Mouse (Mus musculus): ENCODE data around the gene Gstt2.

The Gstt2 gene

GRCm38 (mm10) chr10:75827668-75828360 lies 9.4 kb downstream of the Gstt2 start:
- DNase-seq (ENCODE audit: inconsistent ontology term) = peak; percentile 84

GRCm38 (mm10) chr10:75824530-75824929 lies 12.7 kb downstream of the Gstt2 start:
- no peak for DNase-seq (ENCODE audit: inconsistent ontology term)

GRCm38 (mm10) chr10:75823782-75824181 lies 13.4 kb downstream of the Gstt2 start:
- DNase-seq (ENCODE audit: inconsistent ontology term) = no peak

- DNase-seq (ENCODE audit: inconsistent ontology term) = no peak
Measured at GRCm38 (mm10) chr10:75822443-75822842, 14.8 kb downstream of the Gstt2 start, which contains the start of gene Gstt4. Gstt4 (minus strand) TSS chr10:75822543.

GRCm38 (mm10) chr10:75819882-75820281 lies 17.3 kb downstream of the Gstt2 start:
- no peak for DNase-seq (ENCODE audit: inconsistent ontology term)

GRCm38 (mm10) chr10:75818641-75819040 lies 18.6 kb downstream of the Gstt2 start:
- no peak for DNase-seq (ENCODE audit: inconsistent ontology term)

- no peak for DNase-seq (ENCODE audit: inconsistent ontology term)
Measured at GRCm38 (mm10) chr10:75804217-75804616, 33.0 kb downstream of the Gstt2 start.

GRCm38 (mm10) chr10:75798176-75798696 lies 39.0 kb downstream of the Gstt2 start, which contains the start of gene Gstt1:
Gstt1 (minus strand) TSS chr10:75798584.
- DNase-seq (ENCODE audit: inconsistent ontology term) = peak; percentile 78

- peak; percentile 70 for DNase-seq (ENCODE audit: inconsistent ontology term)
Measured at GRCm38 (mm10) chr10:75797619-75798175, 39.5 kb downstream of the Gstt2 start.

GRCm38 (mm10) chr10:75796731-75797516 lies 40.3 kb downstream of the Gstt2 start:
- no peak for DNase-seq (ENCODE audit: inconsistent ontology term)

GRCm38 (mm10) chr10:75794880-75795279 lies 42.3 kb downstream of the Gstt2 start:
- DNase-seq (ENCODE audit: inconsistent ontology term) = peak; percentile 83

GRCm38 (mm10) chr10:75790773-75791172 lies 46.5 kb downstream of the Gstt2 start:
- no peak for DNase-seq (ENCODE audit: inconsistent ontology term)

- no peak for DNase-seq (ENCODE audit: inconsistent ontology term)
Measured at GRCm38 (mm10) chr10:75789841-75790240, 47.4 kb downstream of the Gstt2 start.

GRCm38 (mm10) chr10:75789081-75789735 lies 48.0 kb downstream of the Gstt2 start:
- no peak for DNase-seq (ENCODE audit: inconsistent ontology term)

- no peak for DNase-seq (ENCODE audit: inconsistent ontology term)
Measured at GRCm38 (mm10) chr10:75788277-75788676, 48.9 kb downstream of the Gstt2 start.

- no peak for DNase-seq (ENCODE audit: inconsistent ontology term)
Measured at GRCm38 (mm10) chr10:75785442-75785841, 51.8 kb downstream of the Gstt2 start.

Data from Muller cell, postnatal 12 days (primary cell).